Mouse (Mus musculus) heart, adult 2 months (tissue): Measurements from ENCODE around the gene Rin2. TPM values are rescaled to one million over a fixed set of nuclear protein-coding genes. Genes with fewer than 3 reads are reported as not detected.

Experiments
- DNase-seq, 2 experiments: peaks; one replicate each; pipeline ENCODE4 v3.0.0; 2021
- H3K27ac ChIP-seq: fragments of 200-600 bp; 2 replicates; pipeline ENCODE4 v1.8.1; 2022
- H3K27me3 ChIP-seq: fragments of 200-500 bp; 2 replicates; pipeline ENCODE4 v1.6.1; 2012; ENCODE audit warnings: mild to moderate bottlenecking, low read length, inconsistent platforms, mixed read lengths; ENCODE audit not compliant: control insufficient read depth, insufficient read depth
- H3K36me3 ChIP-seq: fragments of 200-500 bp; 2 replicates; pipeline ENCODE4 v1.6.1; 2012; ENCODE audit warnings: low read length, inconsistent platforms; ENCODE audit not compliant: control insufficient read depth, insufficient read depth
- H3K4me1 ChIP-seq: fragments of 200-500 bp; 2 replicates; pipeline ENCODE4 v1.6.1; 2011; ENCODE audit warnings: low read length; ENCODE audit not compliant: control insufficient read depth, insufficient read depth
- H3K4me3 ChIP-seq: fragments of 200-600 bp; 2 replicates; pipeline ENCODE4 v1.8.1; 2022
- H3K79me2 ChIP-seq: fragments of 200-500 bp; replicated peaks from 2 replicates; pipeline ENCODE4 v1.6.1; 2012; ENCODE audit warnings: mild to moderate bottlenecking, inconsistent platforms, low read length, moderate library complexity, mixed read lengths; ENCODE audit not compliant: control insufficient read depth, insufficient read depth
- H3K9ac ChIP-seq: fragments of 200-500 bp; 2 replicates; pipeline ENCODE4 v1.6.1; 2012; ENCODE audit warnings: low read depth, mild to moderate bottlenecking, control low read depth, inconsistent platforms, low read length, mixed read lengths
- CTCF ChIP-seq: fragments of 200-600 bp; IDR thresholded peaks from 2 replicates; pipeline ENCODE4 v1.8.1; 2022; ENCODE audit warnings: antibody characterized with exemption, mild to moderate bottlenecking, moderate library complexity
- EP300 ChIP-seq: fragments of 200-500 bp; IDR thresholded peaks from 2 replicates; pipeline ENCODE4 v1.6.1; 2011; ENCODE audit warnings: low read depth, low read length, control low read depth; ENCODE audit not compliant: insufficient read depth
- POLR2A ChIP-seq: fragments of 200-500 bp; IDR thresholded peaks from 2 replicates; pipeline ENCODE4 v1.6.1; 2011; ENCODE audit warnings: mild to moderate bottlenecking, low read depth, low read length, control low read depth; ENCODE audit not compliant: insufficient read depth
- WGBS: fragments of 180-500 bp; shearing (Covaris S2); methylation state at CpG from one replicate; pipeline ENCODE4 v1.1.7; 2018; 5-methylcytosine and 5-hydroxymethylcytosine counted together
- intact Hi-C: fragments of 180-260 bp; cut with DNase I; formaldehyde crosslinking; loops from one replicate; pipeline ENCODE4 v1.15.1; 2025
- polyA plus RNA-seq: library from polyadenylated mRNA; depleted of rRNA; stranded (reverse); fragments of >200 nt; gene quantifications from 2 replicates; pipeline ENCODE4 v1.2.3, GENCODE M21; 2012
- total RNA-seq, 2 experiments: library from RNA; stranded (reverse); gene quantifications; 2 replicates each; pipeline ENCODE4 v1.2.3; 2021

Gene Rin2
- total and polyA plus RNA-seq, 3 experiments: 9.0 to 20.2 (median 18.8) TPM

DNA sequence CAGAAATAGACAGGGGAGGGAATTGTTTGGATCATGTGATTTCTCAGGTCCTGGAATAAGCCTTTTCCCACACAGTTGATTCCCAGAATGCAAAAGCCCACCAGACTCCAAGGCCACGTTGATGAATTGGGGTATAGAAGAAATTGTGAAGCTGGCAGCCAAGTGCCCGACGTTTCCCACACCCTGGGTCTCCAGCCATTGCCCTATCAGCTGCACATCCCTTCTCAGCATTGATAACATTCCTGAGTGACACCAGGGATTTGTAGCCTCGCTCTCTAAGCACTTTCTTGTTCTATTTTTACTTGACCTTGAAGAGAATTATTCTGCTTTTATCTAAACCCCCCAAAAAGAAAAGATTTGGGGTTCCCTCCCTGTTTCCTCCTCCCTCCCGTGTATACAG is 142.2 kb downstream of the Rin2 start:
- H3K4me3 ChIP-seq: no peak overlapping the region
- DNase-seq: no peak
- H3K79me2 ChIP-seq: no peaks in the 10 kb centered on the region
- intact Hi-C loops: no loop called here
- no peaks in the 10 kb centered on the region for H3K27me3 ChIP-seq
- H3K9ac ChIP-seq: no peak overlapping the region
- H3K4me1 ChIP-seq: peaks cover 3% of the 10 kb centered on the region
- no peaks in the 10 kb centered on the region; the same call in 1 of the 2 replicates for H3K36me3 ChIP-seq
- no peak overlapping the region; the same call in 1 of the 2 replicates for H3K27ac ChIP-seq
- WGBS: 15% methylated on average over 5 of the region's 5 CpGs
- no peak for TF ChIP-seq EP300
- no peak for TF ChIP-seq POLR2A
- TF ChIP-seq CTCF: no peak

DNA sequence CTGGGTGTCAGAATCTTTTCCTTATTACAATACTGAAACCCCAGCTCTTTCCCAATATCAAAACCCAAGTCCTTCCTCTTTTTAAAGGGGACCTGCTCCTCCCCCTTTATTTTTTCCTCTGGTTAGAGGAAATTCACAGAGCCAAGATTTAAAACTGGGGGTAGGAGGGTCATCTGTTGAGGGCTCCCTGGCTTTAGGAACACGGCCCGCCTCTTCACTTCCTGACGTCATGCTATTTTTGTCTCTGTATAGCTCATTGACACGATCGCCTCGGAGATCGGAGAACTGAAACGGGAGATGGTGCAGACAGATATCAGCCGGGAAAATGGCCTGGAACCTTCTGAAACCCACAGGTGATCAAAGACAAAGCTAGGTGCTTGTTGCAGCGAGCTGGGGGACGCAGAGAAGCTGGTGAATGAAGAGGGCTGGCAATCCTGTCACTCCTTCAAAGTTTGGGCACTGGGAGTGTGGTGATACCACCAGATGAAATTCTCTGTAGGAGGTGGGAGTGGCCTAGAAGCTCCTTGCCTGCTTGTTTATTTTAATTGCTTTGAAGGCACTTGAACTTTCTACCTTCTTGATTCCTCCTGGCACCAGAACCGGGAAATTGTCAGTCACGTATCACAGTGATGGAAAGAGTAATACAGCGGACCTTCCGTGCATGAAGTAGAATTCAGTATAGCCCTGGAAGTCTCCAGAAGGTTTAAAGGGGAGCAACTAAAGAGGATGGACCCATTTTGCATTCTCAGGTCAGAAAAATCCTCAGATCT is 147.2 kb downstream of the Rin2 start:
- peaks cover 3% of the 10 kb centered on the region; the same call in 1 of the 2 replicates for H3K4me1 ChIP-seq
- H3K4me3 ChIP-seq: peak overlapping the region; percentile 58
- 0 out of 2 replicates have a peak, but pooled peaks have one; percentile 42 for TF ChIP-seq EP300
- TF ChIP-seq POLR2A: peak; percentile 67
- TF ChIP-seq CTCF: no peak
- intact Hi-C loops: loop anchor here (2.0 kb wide), 2 partner anchors 39 to 63 kb away; no protein-coding TSS in a partner anchor
- H3K27me3 ChIP-seq: no peaks in the 10 kb centered on the region
- DNase-seq: peak; percentile 59 to 76
- H3K9ac ChIP-seq: peak overlapping the region; percentile 47
- peaks cover 4% of the 10 kb centered on the region for H3K36me3 ChIP-seq
- H3K27ac ChIP-seq: peak overlapping the region; percentile 84
- 43% methylated on average over 15 of the region's 15 CpGs for whole genome bisulfite sequencing
- H3K79me2 ChIP-seq: no peaks in the 10 kb centered on the region

GRCm38 (mm10) chr2:145822783-145823729 is 148.0 kb downstream of the Rin2 start:
- peaks cover 4% of the 10 kb centered on the region for H3K36me3 ChIP-seq
- H3K4me3 ChIP-seq: peak overlapping the region; percentile 58
- H3K9ac ChIP-seq: no peak overlapping the region; the same call in 1 of the 2 replicates
- TF ChIP-seq EP300: no peak
- intact Hi-C loops: loop anchor here (2.0 kb wide), 2 partner anchors 38 to 62 kb away; no protein-coding TSS in a partner anchor
- H3K27ac ChIP-seq: peak overlapping the region; percentile 84
- no peaks in the 10 kb centered on the region for H3K79me2 ChIP-seq
- peaks cover 6% of the 10 kb centered on the region for H3K4me1 ChIP-seq
- WGBS: 76% methylated on average over 3 of the region's 3 CpGs
- no peaks in the 10 kb centered on the region for H3K27me3 ChIP-seq
- DNase-seq: no peak

DNA sequence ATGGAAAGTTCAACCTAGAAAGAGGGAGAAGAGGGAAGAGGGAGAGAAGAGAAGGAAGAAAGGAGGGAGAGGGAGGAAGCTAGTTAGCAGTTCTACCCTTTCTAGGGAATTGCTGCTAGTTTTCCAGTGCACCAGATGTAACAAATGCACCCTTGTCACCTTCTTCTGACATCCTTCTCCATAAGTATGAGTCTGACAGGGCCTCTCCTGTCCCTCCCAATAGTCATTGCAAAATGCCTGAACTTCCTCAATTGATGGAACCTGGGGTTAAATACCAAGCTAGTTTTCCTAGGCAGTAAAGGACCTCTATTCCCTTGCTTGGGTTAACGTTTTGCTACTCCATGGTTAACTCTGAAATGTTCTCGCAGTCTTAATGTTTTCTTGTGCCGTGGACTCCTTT is 149.7 kb downstream of the Rin2 start:
- intact Hi-C loops: no loop called here
- no peaks in the 10 kb centered on the region for H3K79me2 ChIP-seq
- H3K36me3 ChIP-seq: peaks cover 8% of the 10 kb centered on the region
- DNase-seq: no peak
- 88% methylated on average over 3 of the region's 3 CpGs for WGBS
- H3K9ac ChIP-seq: no peak overlapping the region
- H3K27me3 ChIP-seq: no peaks in the 10 kb centered on the region
- TF ChIP-seq EP300 (no peak), POLR2A (no peak), CTCF (no peak)
- peaks cover 7% of the 10 kb centered on the region for H3K4me1 ChIP-seq
- no peak overlapping the region for H3K4me3 ChIP-seq
- H3K27ac ChIP-seq: no peak overlapping the region

DNA sequence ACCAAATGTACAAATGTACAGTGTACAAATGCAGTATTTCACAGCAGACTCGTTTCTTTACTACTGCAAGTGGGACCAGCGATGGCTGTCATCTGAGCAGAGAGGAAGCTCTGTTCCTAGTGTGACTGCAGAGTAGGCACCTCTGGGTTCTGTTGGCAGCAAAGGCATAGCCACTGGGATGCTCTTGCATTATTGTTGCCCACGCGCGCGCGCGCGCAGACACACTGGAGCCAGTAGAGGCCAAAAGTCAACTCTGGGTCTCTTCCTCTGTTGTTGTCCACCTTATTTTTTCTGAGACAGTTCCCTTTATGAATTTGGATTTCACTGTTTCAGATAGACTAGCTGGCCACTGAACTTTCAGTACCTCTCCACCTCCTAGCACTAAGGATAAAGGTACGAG is 150.2 kb downstream of the Rin2 start:
- Histone ChIP-seq H3K36me3 (peaks cover 8% of the 10 kb centered on the region), H3K4me3 (no peak overlapping the region), H3K27ac (no peak overlapping the region), H3K79me2 (no peaks in the 10 kb centered on the region), H3K27me3 (no peaks in the 10 kb centered on the region), H3K4me1 (peaks cover 7% of the 10 kb centered on the region), H3K9ac (no peak overlapping the region)
- no peak for DNase-seq
- 93% methylated on average over 10 of the region's 10 CpGs for WGBS
- intact Hi-C loops: no loop called here
- no peak for TF ChIP-seq POLR2A
